Mouse (Mus musculus): ENCODE results near the gene Gm28372. TPM values are rescaled to one million over a fixed set of nuclear protein-coding genes. Genes with fewer than 3 reads are reported as not detected.

Gm28372 gene
- polyA plus RNA-seq, 1 experiment, result not detected

DNA sequence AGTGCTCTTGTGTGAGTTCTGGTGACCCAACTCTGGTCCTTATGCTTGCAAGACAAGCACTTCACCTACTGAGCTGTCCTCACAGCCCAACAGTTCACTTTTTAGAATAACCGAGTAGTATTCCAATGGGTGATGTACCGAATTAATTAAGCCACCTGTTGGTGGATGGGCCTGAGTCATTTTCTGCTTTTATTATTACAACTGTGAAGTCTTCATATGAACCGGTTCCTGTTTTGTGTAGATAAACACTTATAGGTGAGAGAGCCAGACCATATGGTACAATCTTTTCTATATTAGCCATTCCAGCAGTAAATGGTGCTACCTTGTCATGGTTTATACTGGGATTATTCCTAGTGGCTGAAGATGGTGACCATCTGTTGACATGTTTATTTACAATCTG, 7.7 kb downstream of the Gm28372 start:
- H3K4me3 ChIP-seq (replicated peaks; ENCODE audit: insufficient read depth, low read depth, low read length), result no peak overlapping the region
- no peak for TF ChIP-seq POLR2A (IDR thresholded peaks at IDR 0.05; ENCODE audit: borderline replicate concordance, insufficient read depth, low read length)
- no peak for TF ChIP-seq CTCF (IDR thresholded peaks at IDR 0.05; ENCODE audit: borderline replicate concordance, insufficient read depth, low read depth, low read length)
- 76% methylated on average over 3 of the region's 3 CpGs for WGBS
- H3K4me1 ChIP-seq (ENCODE audit: control insufficient read depth, insufficient read depth, low read length), result no peaks in the 10 kb centered on the region
- no peaks in the 10 kb centered on the region for H3K27me3 ChIP-seq (ENCODE audit: control insufficient read depth, insufficient read depth, low read length)
- H3K27ac ChIP-seq (ENCODE audit: insufficient read depth, low read length), result no peak overlapping the region
- DNase-seq, result no peak

DNA sequence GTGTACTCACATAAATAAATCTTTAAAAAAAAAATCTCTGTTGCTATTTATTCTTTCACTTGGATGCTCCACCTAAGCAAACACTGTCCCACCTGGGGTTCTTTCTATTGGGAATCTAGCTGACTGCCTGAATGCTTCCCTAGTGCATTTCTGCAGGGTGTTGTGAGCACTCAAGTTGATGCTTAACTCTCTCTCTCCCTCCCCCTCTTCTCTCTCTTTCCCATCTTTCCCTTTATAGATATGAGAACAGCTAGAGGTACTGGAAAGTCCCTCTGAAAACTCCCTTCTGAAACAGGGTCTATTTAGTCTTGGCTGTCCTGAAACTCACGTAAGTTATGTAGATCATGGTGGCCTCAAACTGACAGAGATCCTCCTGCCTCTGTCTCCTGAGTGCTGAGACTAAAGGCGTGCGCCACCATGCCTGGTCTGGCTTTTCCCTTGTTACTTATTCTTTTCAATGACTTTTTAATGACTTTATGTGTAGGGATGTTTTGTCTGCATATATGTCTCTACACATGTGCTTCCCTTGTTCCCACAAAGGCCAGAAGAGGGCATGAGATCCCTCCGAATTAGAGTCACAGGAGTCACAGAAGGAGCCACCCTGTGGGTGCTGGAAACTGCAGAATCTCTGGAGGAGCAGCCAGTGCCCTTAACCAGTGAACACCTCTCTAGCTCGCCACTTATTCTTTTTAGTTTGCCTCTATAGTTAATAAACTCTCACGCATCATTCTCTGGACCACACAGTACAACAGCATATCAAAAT, 9.2 kb downstream of the Gm28372 start:
- TF ChIP-seq POLR2A (IDR thresholded peaks at IDR 0.05; ENCODE audit: borderline replicate concordance, insufficient read depth, low read length) (no peak), CTCF (IDR thresholded peaks at IDR 0.05; ENCODE audit: borderline replicate concordance, insufficient read depth, low read depth, low read length) (no peak)
- WGBS, result 79% methylated on average over 6 of the region's 6 CpGs
- H3K4me3 ChIP-seq (replicated peaks; ENCODE audit: insufficient read depth, low read depth, low read length), result no peak overlapping the region
- H3K27me3 ChIP-seq (ENCODE audit: control insufficient read depth, insufficient read depth, low read length), result no peaks in the 10 kb centered on the region
- no peak overlapping the region for H3K27ac ChIP-seq (ENCODE audit: insufficient read depth, low read length)
- no peaks in the 10 kb centered on the region for H3K4me1 ChIP-seq (ENCODE audit: control insufficient read depth, insufficient read depth, low read length)
- DNase-seq, result no peak

DNA sequence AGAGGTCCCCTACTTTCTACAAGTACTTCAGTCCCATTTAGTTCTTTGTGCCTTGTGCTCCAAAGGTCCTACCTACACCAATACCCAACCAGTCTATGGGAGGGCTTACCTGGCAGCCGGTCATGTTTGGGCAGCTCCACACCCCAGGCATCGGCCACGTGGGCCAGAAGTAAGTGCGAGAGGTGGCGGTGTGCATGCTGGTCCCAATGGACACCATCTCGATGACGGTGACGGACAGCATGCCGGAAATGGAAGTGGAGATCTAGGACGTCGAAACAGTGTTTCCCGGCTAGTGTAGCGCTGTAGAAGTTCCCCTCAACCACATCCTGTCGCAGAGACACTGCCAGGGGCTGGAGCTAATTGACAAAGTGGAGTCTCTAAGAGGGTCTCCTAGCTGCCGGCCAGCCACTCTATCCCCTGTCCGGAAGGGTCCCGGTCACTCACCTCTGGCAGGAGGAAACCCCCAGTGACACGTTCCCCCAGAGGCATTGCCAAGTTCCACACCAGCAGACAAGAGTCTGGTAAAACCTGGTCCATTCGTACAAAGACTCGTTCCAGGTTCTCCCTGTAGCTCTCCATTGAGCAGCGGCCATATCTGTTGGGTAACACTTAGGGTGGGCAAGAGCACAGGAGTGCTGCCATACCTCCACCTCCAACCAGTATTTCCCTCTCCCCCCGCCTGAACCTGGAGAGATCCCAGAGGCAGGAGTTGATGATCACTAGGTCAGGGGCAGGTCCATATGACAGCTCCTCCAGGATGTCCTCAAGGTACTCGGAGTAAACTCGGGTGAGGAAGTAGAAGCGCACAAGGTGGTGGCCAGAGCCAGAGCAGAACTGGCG, 17.0 kb downstream of the Gm28372 start:
- peak in 1 of 2 experiments; percentile 17 for DNase-seq
- Histone ChIP-seq H3K27ac (ENCODE audit: insufficient read depth, low read length) (no peak overlapping the region), H3K4me3 (replicated peaks; ENCODE audit: insufficient read depth, low read depth, low read length) (no peak overlapping the region), H3K4me1 (ENCODE audit: control insufficient read depth, insufficient read depth, low read length) (peaks cover 3% of the 10 kb centered on the region; the same call in 1 of the 2 replicates), H3K27me3 (ENCODE audit: control insufficient read depth, insufficient read depth, low read length) (no peaks in the 10 kb centered on the region)
- 93% methylated on average over 26 of the region's 26 CpGs for WGBS
- TF ChIP-seq CTCF (IDR thresholded peaks at IDR 0.05; ENCODE audit: borderline replicate concordance, insufficient read depth, low read depth, low read length), result no peak
- no peak for TF ChIP-seq POLR2A (IDR thresholded peaks at IDR 0.05; ENCODE audit: borderline replicate concordance, insufficient read depth, low read length)

DNA sequence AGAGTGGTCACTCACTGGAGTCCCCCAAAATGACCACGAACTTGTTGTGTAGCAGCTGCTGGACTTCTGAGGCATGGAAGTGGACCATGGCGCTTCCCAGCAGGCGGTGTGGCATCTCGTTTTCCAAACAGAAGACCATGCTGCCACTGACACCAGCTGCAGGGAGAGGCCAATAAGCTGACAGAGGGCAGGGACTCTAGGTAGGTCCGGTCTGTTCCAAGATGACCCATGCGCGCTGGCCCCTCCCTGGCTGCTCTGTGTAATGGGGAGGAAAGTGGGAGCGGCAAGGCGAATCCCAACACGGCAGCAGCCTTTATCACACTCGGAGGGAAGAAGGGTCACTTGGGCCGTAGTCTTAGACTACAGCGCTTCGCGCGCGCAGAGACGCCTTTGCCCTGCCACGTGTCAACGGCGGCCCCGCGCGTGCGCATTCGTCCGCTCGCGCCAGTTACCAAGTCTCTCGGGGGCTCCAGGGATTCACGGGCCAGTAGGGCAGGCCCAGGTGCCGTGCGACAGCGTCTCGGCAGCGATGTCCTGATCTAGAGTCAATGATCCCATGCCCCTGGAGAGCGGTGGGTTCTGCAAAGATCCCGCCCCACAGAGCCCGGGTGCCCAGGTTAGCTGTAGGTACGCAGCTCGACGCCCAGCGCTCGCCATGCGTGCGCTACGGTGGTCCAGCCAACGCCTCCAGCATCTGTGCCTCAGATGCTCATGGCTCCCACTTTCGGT, 18.5 kb downstream of the Gm28372 start:
- Histone ChIP-seq H3K4me3 (replicated peaks; ENCODE audit: insufficient read depth, low read depth, low read length) (peak overlapping the region; percentile 78), H3K27me3 (ENCODE audit: control insufficient read depth, insufficient read depth, low read length) (no peaks in the 10 kb centered on the region), H3K4me1 (ENCODE audit: control insufficient read depth, insufficient read depth, low read length) (peaks cover 3% of the 10 kb centered on the region; the same call in 1 of the 2 replicates), H3K27ac (ENCODE audit: insufficient read depth, low read length) (peak overlapping the region; percentile 76)
- TF ChIP-seq POLR2A (IDR thresholded peaks at IDR 0.05; ENCODE audit: borderline replicate concordance, insufficient read depth, low read length), result no peak
- no peak for TF ChIP-seq CTCF (IDR thresholded peaks at IDR 0.05; ENCODE audit: borderline replicate concordance, insufficient read depth, low read depth, low read length)
- peak in 1 of 2 experiments; percentile 82 for DNase-seq
- 10% methylated on average over 49 of the region's 49 CpGs for WGBS

DNA sequence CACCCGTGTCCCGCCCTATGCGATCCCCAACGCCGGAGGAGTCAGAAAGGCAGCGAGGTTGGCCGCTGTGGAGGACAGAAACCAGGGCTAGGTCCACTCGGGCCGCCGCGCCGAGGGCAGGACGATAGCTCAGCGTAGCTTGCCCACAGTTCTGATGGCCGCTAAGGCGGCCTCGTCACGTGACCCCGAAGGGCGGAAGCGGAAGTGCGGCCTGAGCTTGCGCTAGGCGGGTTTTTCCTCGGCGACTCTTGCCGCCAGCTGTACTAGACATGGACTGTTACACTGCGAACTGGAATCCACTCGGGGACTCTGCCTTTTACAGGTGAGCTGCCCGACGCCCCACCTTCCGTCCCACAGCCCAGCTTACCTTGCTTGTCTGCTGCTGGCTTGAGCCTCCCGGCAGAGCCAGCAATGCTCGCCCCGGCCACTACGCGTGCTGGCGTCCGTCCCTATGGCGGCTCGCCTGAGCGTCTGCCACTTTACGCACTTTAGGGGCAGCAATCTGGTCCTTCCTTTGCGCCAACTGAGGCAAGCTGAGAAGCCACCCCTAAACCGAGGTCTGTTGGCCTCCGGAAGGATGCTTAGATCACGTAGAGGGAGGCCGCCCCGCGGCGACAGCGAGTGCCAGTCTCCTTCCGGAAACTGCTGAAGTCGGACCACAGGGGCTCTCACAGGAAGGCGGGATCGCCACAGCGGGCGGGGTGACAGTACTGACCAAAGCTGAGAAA, 19.3 kb downstream of the Gm28372 start, which contains the start of the genes Vps16 and Pced1a:
Vps16 (plus strand) TSS at position 214 of the 728 bp plus-strand sequence.
Pced1a (minus strand) TSS at position 576 of the 728 bp plus-strand sequence.
- under 1% methylated on average over 58 of the region's 58 CpGs for WGBS
- TF ChIP-seq POLR2A (IDR thresholded peaks at IDR 0.05; ENCODE audit: borderline replicate concordance, insufficient read depth, low read length), result peak; percentile 85
- peak; percentile 61 for TF ChIP-seq CTCF (IDR thresholded peaks at IDR 0.05; ENCODE audit: borderline replicate concordance, insufficient read depth, low read depth, low read length)
- H3K27ac ChIP-seq (ENCODE audit: insufficient read depth, low read length), result peak within 1 kb of the TSS; percentile 76
- peaks cover 3% of the 10 kb centered on the region; the same call in 1 of the 2 replicates for H3K4me1 ChIP-seq (ENCODE audit: control insufficient read depth, insufficient read depth, low read length)
- H3K27me3 ChIP-seq (ENCODE audit: control insufficient read depth, insufficient read depth, low read length), result no peaks in the 10 kb centered on the region
- DNase-seq, result peak; percentile 94 to 95
- peak within 1 kb of the TSS; percentile 78 for H3K4me3 ChIP-seq (replicated peaks; ENCODE audit: insufficient read depth, low read depth, low read length)

DNA sequence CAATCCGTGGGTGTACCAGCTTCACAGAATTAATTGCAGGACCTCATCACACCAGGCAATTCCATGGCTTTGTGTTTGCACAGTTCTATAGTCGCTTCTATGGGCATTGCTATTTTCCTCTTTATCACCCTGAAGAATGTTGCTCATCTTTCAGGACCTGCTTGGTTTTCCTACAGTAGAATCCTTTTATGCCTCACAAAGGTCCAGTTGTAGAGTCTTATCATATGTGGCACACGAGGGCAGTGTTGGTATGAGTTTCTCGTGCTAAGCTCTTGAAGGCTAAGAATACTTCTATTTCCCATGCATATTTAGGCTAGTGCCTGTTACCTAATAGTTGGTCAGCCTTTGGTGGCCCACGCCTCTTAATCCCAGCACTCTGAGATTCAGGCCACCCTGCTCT, 20.1 kb downstream of the Gm28372 start:
- peak in 1 of 2 experiments; percentile 31 for DNase-seq
- H3K27ac ChIP-seq (ENCODE audit: insufficient read depth, low read length), result no peak overlapping the region
- peaks cover 3% of the 10 kb centered on the region; the same call in 1 of the 2 replicates for H3K4me1 ChIP-seq (ENCODE audit: control insufficient read depth, insufficient read depth, low read length)
- no peak for TF ChIP-seq POLR2A (IDR thresholded peaks at IDR 0.05; ENCODE audit: borderline replicate concordance, insufficient read depth, low read length)
- TF ChIP-seq CTCF (IDR thresholded peaks at IDR 0.05; ENCODE audit: borderline replicate concordance, insufficient read depth, low read depth, low read length), result no peak
- H3K4me3 ChIP-seq (replicated peaks; ENCODE audit: insufficient read depth, low read depth, low read length), result peak overlapping the region; percentile 78
- H3K27me3 ChIP-seq (ENCODE audit: control insufficient read depth, insufficient read depth, low read length), result no peaks in the 10 kb centered on the region
- 12% methylated on average over 5 of the region's 5 CpGs for WGBS

Measured in cerebellum, adult 2 months (tissue).